Mouse (Mus musculus) hindlimb bud, embryonic 11.5 days (tissue): ENCODE data around the gene Lrig1.

Source experiments
- DNase-seq: peaks from one replicate; pipeline ENCODE4 v3.0.0-alpha.2; 2012; ENCODE audit warnings: low read depth, low spot score; ENCODE audit errors: extremely low spot score

The Lrig1 gene

GRCm38 (mm10) chr6:94699173-94699987 lies 578 bp downstream of the Lrig1 start:
- DNase-seq: no peak

DNA sequence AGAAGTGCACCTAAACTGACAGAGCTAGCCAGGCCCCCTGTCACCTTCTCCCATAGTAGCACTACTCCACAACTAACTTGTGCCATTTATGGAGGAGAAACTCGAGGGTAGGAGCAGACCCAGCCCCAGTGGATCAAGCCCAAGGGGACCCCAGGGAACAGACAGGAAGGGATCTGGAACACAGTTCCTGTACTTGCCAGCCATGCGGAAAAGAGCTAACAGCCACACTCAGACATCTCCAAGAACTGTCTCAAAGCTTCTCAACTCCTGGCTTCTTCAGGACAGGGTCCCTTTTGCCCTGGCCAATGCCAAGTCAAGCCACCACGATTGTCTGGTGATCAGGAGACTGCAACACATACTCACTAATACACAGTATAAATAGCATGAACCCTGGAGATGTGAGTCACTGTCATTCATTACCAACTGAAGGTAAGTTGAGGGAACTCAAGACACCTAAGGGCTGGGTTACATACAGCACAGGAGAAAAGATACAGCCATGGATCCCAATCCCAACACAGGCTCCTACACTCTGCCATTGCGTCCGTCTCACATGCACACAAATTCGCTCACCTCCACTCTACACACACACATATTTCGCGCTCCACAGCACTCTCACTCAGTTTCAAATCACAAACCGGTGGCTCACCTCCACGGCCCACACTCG lies 1.3 kb downstream of the Lrig1 start:
- DNase-seq: no peak

- no peak for DNase-seq
Measured at GRCm38 (mm10) chr6:94697423-94697822, 2.5 kb downstream of the Lrig1 start.

DNA sequence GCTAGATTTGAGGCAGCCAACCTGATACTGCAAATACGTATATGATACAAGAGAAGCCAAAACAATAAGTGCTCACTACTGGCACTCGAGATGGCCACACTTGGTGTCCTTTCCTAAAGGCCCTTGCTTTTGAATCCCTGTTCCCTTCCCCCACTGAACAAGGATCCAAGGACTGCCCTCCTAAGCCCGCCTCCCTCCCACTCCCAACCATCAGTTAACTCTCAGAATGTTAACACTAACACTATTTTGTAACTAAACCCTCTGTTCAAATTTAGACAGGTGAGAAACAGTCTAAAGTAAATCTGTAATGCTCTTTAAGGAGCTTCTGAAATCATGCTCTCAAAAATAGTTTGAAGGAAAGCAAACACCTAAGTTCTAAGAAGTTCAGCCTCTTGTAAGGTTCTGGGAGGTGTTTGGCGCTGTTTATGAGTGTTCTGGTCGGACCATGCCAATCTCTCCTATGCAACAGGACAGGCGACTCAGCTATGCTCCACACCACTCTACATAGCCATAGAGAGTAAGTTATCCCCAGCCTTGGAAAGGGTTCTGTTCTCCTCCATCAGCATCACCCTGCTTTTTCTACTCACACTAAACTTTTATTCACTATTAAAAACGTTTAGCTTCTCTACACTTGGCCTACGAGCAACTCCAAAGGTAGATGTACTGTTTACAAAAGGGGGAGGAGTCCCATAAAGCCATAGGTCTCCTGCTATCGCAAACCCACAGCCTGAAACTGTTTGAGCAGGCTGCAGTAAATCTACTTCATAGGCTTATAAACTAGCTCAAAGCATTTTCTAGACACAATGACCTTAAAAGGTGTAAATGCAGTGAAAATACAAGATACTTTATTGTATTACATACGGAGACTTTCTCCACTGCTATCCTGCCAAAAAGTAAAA lies 3.5 kb downstream of the Lrig1 start:
- no peak for DNase-seq

- no peak for DNase-seq
Measured at GRCm38 (mm10) chr6:94695121-94695930, 4.6 kb downstream of the Lrig1 start.

DNA sequence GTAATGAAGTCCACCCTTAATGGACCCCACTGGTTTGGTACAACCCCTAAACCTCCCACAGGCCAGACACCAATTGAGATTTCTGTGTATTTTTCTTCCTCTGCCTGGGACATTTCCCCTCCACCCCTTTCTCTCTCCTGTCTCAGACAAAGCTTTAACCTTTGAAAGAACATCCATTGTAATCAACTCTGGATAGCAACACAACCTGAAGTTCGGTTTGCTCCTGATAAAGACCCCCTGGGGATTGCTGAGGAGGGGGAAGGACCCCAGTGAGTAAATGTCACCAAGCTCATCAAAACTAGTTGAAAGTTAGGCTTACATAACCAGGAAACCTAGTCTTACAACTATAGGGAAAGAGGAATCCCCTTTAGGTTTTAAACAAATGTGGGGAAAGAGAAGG lies 5.5 kb downstream of the Lrig1 start:
- no peak for DNase-seq

GRCm38 (mm10) chr6:94693091-94693490 lies 6.9 kb downstream of the Lrig1 start:
- DNase-seq: no peak

DNA sequence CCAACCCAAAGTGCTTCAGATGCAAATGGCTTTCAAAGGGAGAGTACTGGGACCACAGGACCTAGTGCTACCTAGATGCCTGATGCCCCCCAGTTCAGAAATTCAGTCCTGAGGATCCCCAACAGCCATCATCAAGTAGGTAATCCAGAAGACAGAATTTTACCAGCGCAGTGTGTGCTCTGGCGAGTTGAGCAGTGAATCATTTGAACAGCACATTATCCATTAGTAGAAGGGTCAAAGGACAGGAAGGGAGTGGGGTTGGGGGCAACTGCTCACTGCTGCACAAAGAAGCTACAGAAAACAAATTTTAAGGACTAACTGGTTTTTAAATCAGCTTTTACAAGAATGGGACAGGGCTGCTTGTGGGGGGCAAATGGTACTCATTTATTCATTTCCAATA lies 8.0 kb downstream of the Lrig1 start:
- DNase-seq: no peak

DNA sequence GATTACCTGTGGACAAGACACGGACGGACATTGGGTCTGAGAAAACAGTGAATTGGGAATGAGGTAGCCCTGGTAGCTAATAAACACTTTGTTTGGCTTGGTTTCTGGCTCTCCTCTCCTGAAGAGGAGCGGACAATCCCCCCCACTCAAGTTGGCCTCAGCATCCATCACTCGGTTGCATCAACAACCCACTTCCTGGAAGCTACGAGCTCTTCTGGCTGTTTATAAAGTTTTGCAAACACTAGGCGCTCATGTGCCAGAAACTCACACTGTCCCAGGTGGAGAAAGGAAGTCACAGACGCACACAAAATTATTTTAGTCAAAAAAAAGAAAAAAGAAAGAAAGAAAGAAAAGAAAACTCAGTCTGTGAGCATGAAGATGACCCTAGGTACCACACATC lies 9.7 kb downstream of the Lrig1 start:
- no peak for DNase-seq

GRCm38 (mm10) chr6:94688722-94689121 lies 11.2 kb downstream of the Lrig1 start:
- no peak for DNase-seq

DNA sequence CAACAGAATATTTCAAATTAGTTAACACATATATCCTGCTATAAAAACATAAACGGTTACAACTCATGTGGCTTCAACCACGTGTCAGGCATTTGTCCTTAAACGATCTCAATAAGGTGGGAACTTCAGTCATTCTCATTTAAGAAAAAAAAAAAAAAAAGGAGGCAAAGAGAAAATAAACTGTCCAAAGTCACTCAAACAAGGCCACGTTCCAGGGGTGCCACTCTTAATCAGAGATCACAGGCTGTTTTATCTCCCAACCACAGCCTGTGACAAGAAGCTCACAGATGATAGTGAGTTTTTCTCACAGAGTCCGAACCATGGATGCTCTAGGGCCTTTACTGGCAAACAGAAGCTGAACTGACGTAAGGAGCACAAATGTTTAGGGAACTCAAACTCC lies 13.9 kb downstream of the Lrig1 start:
- DNase-seq: no peak

DNA sequence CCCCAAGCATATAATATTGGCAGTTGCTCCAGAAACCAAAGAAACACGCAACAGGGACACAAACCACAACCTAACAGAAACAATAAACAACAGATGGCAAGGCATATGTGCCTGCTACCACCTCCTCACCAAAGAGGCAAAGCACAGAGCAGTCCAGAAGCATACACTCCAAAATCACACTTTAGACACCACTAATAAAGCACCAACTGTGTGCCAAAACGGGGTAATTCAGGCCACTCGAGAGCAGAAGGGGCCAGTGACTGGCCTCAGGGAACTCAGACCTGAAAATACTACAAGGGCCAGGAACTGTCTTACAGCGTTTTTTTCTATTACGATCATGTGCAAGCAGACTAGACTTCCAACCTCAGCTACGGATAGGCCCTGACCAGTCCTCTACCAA lies 14.3 kb downstream of the Lrig1 start:
- no peak for DNase-seq

DNA sequence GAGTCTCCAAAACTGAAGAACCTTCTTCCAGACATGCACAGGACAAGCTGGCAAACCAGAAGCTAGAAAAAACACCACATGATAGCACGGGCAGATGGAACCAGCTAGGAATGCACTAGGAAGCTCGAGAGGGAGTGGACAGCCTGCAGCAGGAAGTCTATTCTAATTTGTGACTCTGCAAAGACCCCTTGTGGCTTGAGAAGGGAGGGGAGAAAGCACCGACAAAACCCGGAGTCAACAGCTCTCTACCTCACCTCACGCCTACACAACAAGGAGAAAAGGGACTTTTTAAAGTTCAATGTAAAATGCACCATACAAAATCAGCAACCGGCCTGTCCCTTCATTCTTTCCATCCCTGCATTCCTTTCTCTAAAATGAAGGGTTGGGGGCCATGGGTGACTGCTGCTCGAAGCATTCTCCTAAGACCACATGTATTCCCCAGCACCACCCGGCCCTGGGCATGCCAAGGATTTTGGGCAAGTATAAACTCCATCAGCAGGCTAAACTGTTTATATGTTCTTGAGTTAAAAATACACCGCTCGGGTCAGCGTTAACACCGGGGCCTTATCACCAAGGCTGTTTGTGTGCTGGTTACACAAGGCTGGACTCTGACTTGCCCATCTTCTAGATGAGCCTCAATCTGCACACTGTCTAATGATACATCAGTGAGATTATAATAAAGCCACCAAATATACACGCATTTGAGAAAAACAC lies 15.0 kb downstream of the Lrig1 start:
- no peak for DNase-seq

DNA sequence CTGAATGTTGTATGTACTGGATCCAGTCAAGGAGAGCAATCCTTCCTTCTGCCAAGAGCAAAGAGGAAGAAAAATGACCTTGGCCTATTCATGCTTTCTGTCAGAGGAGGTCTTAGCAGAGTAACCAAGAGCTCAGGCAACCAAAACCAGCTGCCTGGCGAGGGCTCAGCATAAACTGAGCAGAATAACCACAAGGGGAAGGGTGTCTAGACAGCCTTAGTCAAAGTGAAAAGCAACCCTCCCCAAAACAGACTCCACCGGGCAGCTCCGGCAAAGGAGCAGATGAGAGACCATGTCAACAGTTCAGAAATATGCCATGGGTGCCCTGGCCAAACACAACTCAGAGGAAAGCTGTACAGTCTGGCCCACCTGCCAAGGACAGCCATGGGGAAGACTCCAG lies 16.3 kb downstream of the Lrig1 start:
- no peak for DNase-seq

- no peak for DNase-seq
Measured at GRCm38 (mm10) chr6:94682270-94682618, 17.7 kb downstream of the Lrig1 start.

DNA sequence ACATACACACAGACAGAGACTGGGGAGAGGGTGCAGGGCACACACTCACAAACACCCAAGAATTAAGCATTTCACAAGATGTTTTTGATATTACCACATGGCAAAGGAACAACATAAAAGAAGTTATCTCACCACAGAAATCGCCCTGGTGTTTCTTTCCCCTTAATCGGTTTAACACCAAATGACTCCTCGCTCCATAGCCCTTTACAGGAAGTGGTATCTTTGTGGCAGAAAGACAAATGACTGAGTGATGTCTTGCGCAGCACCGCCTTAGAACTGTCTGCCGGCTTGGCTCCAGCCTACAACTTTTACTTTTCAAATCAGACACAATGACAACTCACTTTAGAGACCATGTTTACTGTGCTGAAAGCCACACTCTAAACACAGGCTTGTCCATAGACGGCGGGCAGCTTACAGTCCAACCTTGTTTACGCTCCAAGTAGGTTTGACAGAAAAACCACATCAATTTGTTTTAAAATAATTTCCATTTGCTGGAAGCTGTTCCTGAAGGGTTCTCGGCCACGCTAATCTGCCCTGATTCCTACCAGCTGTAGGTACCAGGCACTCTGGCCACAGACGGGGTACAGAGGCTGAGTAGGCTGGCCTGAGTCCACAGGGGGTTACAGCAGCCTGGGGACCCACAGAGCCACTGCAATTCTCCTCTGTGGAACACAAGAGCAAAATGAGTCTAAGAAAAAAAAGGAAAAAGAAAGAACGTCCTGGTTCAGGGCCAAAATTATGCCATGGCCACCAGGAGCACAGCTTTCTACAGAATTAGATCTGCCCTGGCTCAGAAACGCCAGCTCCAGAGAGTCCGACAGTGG lies 18.3 kb downstream of the Lrig1 start:
- DNase-seq: no peak

DNA sequence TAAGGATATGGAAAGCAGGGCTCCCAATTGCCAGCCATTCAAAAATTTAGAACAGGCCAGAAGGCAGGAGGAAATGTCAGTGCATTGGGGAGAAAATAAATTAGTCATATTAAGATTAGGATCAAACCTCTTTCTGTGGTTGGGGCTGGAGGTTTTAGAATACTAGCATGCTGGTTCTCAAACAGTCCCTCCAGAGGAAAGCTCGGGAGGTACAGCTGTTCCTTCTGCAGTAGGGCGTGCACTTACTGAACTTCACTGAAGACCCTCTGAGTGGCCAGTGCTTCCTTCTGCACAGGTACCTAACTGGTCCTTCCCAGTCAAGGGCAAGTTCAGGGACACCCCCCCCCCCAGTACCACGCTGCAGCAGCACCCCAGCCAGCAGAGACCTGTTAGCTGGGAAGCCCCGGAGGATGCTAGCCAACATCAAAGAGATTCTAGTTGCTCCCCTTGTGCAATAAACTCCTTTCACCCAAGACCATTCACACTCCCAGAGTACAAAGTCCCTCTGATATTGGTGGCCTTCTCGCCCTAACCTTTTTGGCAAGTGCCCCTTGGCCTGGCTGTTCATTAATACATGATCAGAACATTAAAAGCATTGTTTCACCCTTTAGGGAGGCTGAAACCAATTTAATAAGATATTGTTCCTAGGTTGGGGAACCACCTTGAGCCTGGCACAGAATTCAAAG lies 19.1 kb downstream of the Lrig1 start:
- no peak for DNase-seq

GRCm38 (mm10) chr6:94679249-94679648 lies 20.7 kb downstream of the Lrig1 start:
- DNase-seq: no peak
